Mouse (Mus musculus) lung, embryonic 14.5 days (tissue): ENCODE results near the gene Snai3. TPM values are rescaled to one million over a fixed set of nuclear protein-coding genes. Genes with fewer than 3 reads are reported as not detected.
A peak's percentile ranks its signal among the peaks of the same experiment; 100 is the strongest.

Experiments
- ATAC-seq: fragments of 200-750 bp; cut with Nextera tagmentation; 2 replicates; pipeline ENCODE4 v1.8.0; 2017; ENCODE audit warnings: mild to moderate bottlenecking, moderate TSS enrichment, moderate library complexity; ENCODE audit not compliant: insufficient read depth
- DNase-seq: peaks from one replicate; pipeline ENCODE4 v3.0.0-alpha.2; 2015
- H3K27ac ChIP-seq: fragments of 300-500 bp; sonication (generic); 2 replicates; pipeline ENCODE4 v1.5.1; 2014; ENCODE audit warnings: low read depth, mild to moderate bottlenecking, moderate library complexity
- H3K27me3 ChIP-seq: fragments of 300-500 bp; sonication (generic); 2 replicates; pipeline ENCODE4 v1.6.1; 2014; ENCODE audit warnings: low read length, control low read depth; ENCODE audit not compliant: insufficient read depth
- H3K36me3 ChIP-seq: fragments of 300-500 bp; sonication (generic); 2 replicates; pipeline ENCODE4 v1.6.1; 2014; ENCODE audit warnings: control low read depth; ENCODE audit not compliant: insufficient read depth
- H3K4me1 ChIP-seq: fragments of 300-500 bp; sonication (generic); 2 replicates; pipeline ENCODE4 v1.6.1; 2014; ENCODE audit warnings: antibody characterized with exemption, control low read depth; ENCODE audit not compliant: insufficient read depth
- H3K4me2 ChIP-seq: fragments of 300-500 bp; sonication (generic); 2 replicates; pipeline ENCODE4 v1.6.1; 2014; ENCODE audit warnings: mild to moderate bottlenecking
- H3K4me3 ChIP-seq: fragments of 300-500 bp; sonication (generic); 2 replicates; pipeline ENCODE4 v1.5.1; 2014; ENCODE audit warnings: low read depth, low read length
- H3K9ac ChIP-seq: fragments of 300-500 bp; sonication (generic); 2 replicates; pipeline ENCODE4 v1.6.1; 2014
- H3K9me3 ChIP-seq: fragments of 300-500 bp; sonication (generic); 2 replicates; pipeline ENCODE4 v1.6.1; 2016; ENCODE audit warnings: low read depth, low read length, control low read depth
- CTCF ChIP-seq: IDR thresholded peaks from 2 replicates; pipeline ENCODE4 v1.5.1; 2016; ENCODE audit warnings: antibody characterized with exemption, low read depth
- WGBS: fragments of 180-500 bp; shearing (Covaris S2); extraction: QIAGEN DNeasy Blood & Tissue Kit; methylation state at CpG from one replicate; pipeline ENCODE4 v1.1.7; 2014; 5-methylcytosine and 5-hydroxymethylcytosine counted together
- polyA plus RNA-seq: library from polyadenylated mRNA; unstranded; fragments of >200 nt; fragmentation: Nextera tagmentation; extraction: Ambion mirVana; gene quantifications from 2 replicates; pipeline ENCODE4 v1.2.1, GENCODE M21; 2014

The Snai3 gene
- polyA plus RNA-seq, 1 experiment from 2014 or later = 1.3 TPM

GRCm38 (mm10) chr8:122443262-122444006 is 17.1 kb downstream of the Snai3 start, which contains the start of gene Mvd:
Gene Mvd, minus strand, starts transcription at chr8:122443422.
- peak; percentile 46 for TF ChIP-seq CTCF
- H3K4me1 ChIP-seq = peaks cover 10% of the 10 kb centered on the region; the same call in 1 of the 2 replicates
- peak within 1 kb of the TSS; percentile 98 for H3K4me2 ChIP-seq
- peak within 1 kb of the TSS; percentile 97 for H3K27ac ChIP-seq
- under 1% methylated on average over 47 of the region's 47 CpGs for WGBS
- peak; percentile 100 for DNase-seq
- H3K9ac ChIP-seq = peak within 1 kb of the TSS; percentile 71
- H3K36me3 ChIP-seq = peaks cover 9% of the 10 kb centered on the region; the same call in 1 of the 2 replicates
- peak within 1 kb of the TSS; percentile 64 for H3K4me3 ChIP-seq
- peak; percentile 98 for ATAC-seq
- no peaks in the 10 kb centered on the region for H3K27me3 ChIP-seq
- no peaks in the 10 kb centered on the region for H3K9me3 ChIP-seq

- WGBS = 0% methylated on average over 12 of the region's 12 CpGs
- H3K27ac ChIP-seq = peak overlapping the region; percentile 63; the same call in 1 of the 2 replicates
- peak overlapping the region; percentile 98 for H3K4me2 ChIP-seq
- no peaks in the 10 kb centered on the region for H3K27me3 ChIP-seq
- peak overlapping the region; percentile 64 for H3K4me3 ChIP-seq
- H3K9ac ChIP-seq = peak overlapping the region; percentile 67
- peaks cover 9% of the 10 kb centered on the region; the same call in 1 of the 2 replicates for H3K36me3 ChIP-seq
- no peaks in the 10 kb centered on the region for H3K9me3 ChIP-seq
- H3K4me1 ChIP-seq = peaks cover 10% of the 10 kb centered on the region; the same call in 1 of the 2 replicates
- DNase-seq (no peak), ATAC-seq (peak; percentile 3; the same call in 1 of the 2 replicates)
- no peak for TF ChIP-seq CTCF
Measured at GRCm38 (mm10) chr8:122442781-122443180, 17.8 kb downstream of the Snai3 start.

- Histone ChIP-seq H3K9ac (peak overlapping the region; percentile 67), H3K36me3 (peaks cover 11% of the 10 kb centered on the region; the same call in 1 of the 2 replicates), H3K4me3 (peak overlapping the region; percentile 64), H3K4me1 (peaks cover 10% of the 10 kb centered on the region; the same call in 1 of the 2 replicates), H3K4me2 (peak overlapping the region; percentile 98), H3K9me3 (no peaks in the 10 kb centered on the region), H3K27me3 (no peaks in the 10 kb centered on the region), H3K27ac (0 out of 2 replicates have a peak overlapping the region, but pooled peaks have one; percentile 63)
- DNase-seq (no peak), ATAC-seq (no peak)
- no peak for TF ChIP-seq CTCF
- 18% methylated on average over 7 of the region's 7 CpGs for WGBS
Measured at GRCm38 (mm10) chr8:122442356-122442755, 18.2 kb downstream of the Snai3 start.

GRCm38 (mm10) chr8:122441326-122441725 is 19.2 kb downstream of the Snai3 start:
- no peak for DNase-seq
- peaks cover 21% of the 10 kb centered on the region for H3K36me3 ChIP-seq
- WGBS = 90% methylated on average over 1 of the region's 1 CpGs
- H3K27ac ChIP-seq = no peak overlapping the region
- no peaks in the 10 kb centered on the region for H3K27me3 ChIP-seq
- H3K4me1 ChIP-seq = peaks cover 10% of the 10 kb centered on the region; the same call in 1 of the 2 replicates
- TF ChIP-seq CTCF = no peak
- no peaks in the 10 kb centered on the region for H3K9me3 ChIP-seq
- no peak for ATAC-seq
- no peak overlapping the region for H3K4me2 ChIP-seq
- no peak overlapping the region for H3K4me3 ChIP-seq
- no peak overlapping the region for H3K9ac ChIP-seq

GRCm38 (mm10) chr8:122439336-122439735 is 21.2 kb downstream of the Snai3 start:
- ATAC-seq (no peak), DNase-seq (no peak)
- H3K9me3 ChIP-seq = no peaks in the 10 kb centered on the region
- 96% methylated on average over 16 of the region's 16 CpGs for WGBS
- H3K4me2 ChIP-seq = no peak overlapping the region
- TF ChIP-seq CTCF = no peak
- H3K9ac ChIP-seq = no peak overlapping the region
- no peak overlapping the region for H3K27ac ChIP-seq
- peaks cover 36% of the 10 kb centered on the region for H3K36me3 ChIP-seq
- 0 out of 2 replicates have a peak, but pooled peaks cover 3% of the 10 kb centered on the region for H3K4me1 ChIP-seq
- no peaks in the 10 kb centered on the region for H3K27me3 ChIP-seq
- H3K4me3 ChIP-seq = no peak overlapping the region

- no peak overlapping the region; the same call in 1 of the 2 replicates for H3K9ac ChIP-seq
- ATAC-seq (no peak), DNase-seq (peak; percentile 50)
- H3K4me3 ChIP-seq = no peak overlapping the region
- H3K4me1 ChIP-seq = 0 out of 2 replicates have a peak, but pooled peaks cover 3% of the 10 kb centered on the region
- WGBS = 79% methylated on average over 13 of the region's 13 CpGs
- H3K27me3 ChIP-seq = no peaks in the 10 kb centered on the region
- no peak overlapping the region; the same call in 1 of the 2 replicates for H3K27ac ChIP-seq
- H3K4me2 ChIP-seq = peak overlapping the region; percentile 16; the same call in 1 of the 2 replicates
- TF ChIP-seq CTCF = no peak
- H3K36me3 ChIP-seq = peaks cover 37% of the 10 kb centered on the region
- H3K9me3 ChIP-seq = no peaks in the 10 kb centered on the region
Measured at GRCm38 (mm10) chr8:122437708-122438331, 22.7 kb downstream of the Snai3 start.
